Mouse (Mus musculus): ENCODE results near the gene Caln1. TPM values are rescaled to one million over a fixed set of nuclear protein-coding genes. Genes with fewer than 3 reads are reported as not detected.

Caln1 gene
- polyA plus RNA-seq, 1 experiment from 2014 or later, result 32.7 TPM

DNA sequence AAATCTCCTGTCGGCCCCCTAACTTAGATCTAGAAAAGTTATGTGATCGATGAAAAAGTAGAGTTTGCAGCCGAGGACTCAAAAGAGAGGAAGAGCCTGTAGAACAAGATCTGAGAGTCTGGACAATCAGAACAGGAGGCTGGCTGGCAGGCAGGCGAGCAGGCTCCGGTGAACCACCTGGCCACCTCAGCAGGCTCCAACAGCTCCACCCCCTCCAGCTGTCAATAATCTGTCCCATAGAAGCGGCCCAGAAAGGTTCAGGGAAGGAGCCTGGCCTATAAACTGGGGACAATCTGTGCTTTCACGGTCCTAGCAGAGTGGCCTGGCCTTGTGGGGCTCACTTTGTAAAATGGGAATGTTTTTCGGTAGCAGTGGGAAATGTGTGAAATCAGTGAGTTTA is 501.8 kb downstream of the Caln1 start:
- H3K4me1 ChIP-seq (ENCODE audit: control insufficient read depth, insufficient read depth, low read length), result no peaks in the 10 kb centered on the region
- H3K4me3 ChIP-seq (ENCODE audit: low read depth, low read length), result no peak overlapping the region
- no peaks in the 10 kb centered on the region for H3K9me3 ChIP-seq (replicated peaks; ENCODE audit: control insufficient read depth, low read length, poor library complexity, severe bottlenecking)
- H3K4me2 ChIP-seq (ENCODE audit: low read length), result no peak overlapping the region
- no peak overlapping the region for H3K9ac ChIP-seq (ENCODE audit: low read depth, low read length)
- 71% methylated on average over 8 of the region's 8 CpGs for WGBS
- H3K36me3 ChIP-seq (ENCODE audit: control insufficient read depth, insufficient read depth, low read length), result no peaks in the 10 kb centered on the region
- H3K27me3 ChIP-seq (ENCODE audit: control insufficient read depth, insufficient read depth, low read depth, low read length), result no peaks in the 10 kb centered on the region
- no peak for ATAC-seq
- H3K27ac ChIP-seq (ENCODE audit: low read length), result no peak overlapping the region

DNA sequence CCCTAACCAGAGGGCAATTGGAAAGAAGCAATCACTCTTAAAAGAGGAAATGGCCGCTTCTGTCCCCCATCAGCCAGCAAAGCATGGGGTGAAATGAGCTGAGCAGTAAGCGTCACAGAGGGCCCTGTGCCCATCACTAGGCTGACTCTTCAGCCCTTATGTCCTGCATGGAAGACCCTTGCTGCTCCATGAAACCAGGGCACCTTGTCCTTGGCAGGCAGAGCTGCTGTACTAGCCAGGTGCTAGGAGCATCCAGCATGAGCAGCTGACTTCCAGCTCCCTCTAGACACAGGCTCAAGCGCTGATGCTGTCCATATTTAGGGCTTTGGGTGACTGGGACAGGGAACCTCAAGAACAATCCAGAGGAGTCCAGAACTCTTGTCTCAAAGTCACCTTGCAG is 506.1 kb downstream of the Caln1 start:
- Histone ChIP-seq H3K27ac (ENCODE audit: low read length) (no peak overlapping the region), H3K4me2 (ENCODE audit: low read length) (no peak overlapping the region), H3K4me1 (ENCODE audit: control insufficient read depth, insufficient read depth, low read length) (no peaks in the 10 kb centered on the region), H3K27me3 (ENCODE audit: control insufficient read depth, insufficient read depth, low read depth, low read length) (no peaks in the 10 kb centered on the region), H3K4me3 (ENCODE audit: low read depth, low read length) (no peak overlapping the region), H3K9ac (ENCODE audit: low read depth, low read length) (no peak overlapping the region), H3K9me3 (replicated peaks; ENCODE audit: control insufficient read depth, low read length, poor library complexity, severe bottlenecking) (no peaks in the 10 kb centered on the region), H3K36me3 (ENCODE audit: control insufficient read depth, insufficient read depth, low read length) (no peaks in the 10 kb centered on the region)
- ATAC-seq, result no peak
- 89% methylated on average over 3 of the region's 3 CpGs for WGBS

DNA sequence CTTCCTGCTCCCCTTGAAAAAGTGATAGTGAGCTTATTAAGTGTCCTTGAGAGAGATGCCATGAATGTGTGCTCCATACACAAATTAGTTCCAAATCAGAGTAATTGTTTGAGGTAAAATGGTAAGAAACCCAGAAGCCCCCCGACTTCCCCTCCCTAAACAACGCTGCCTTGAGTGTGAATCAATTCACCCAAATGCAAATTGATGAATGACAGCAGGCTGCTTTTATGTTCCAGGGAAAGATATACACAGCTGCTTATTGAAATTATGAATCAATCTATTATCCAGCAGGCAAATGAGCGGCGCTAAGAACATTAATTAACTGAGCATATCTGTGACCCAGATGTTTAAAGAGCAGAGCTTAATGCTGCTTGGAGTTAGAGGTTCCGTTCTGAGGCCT is 511.1 kb downstream of the Caln1 start:
- no peak overlapping the region for H3K4me3 ChIP-seq (ENCODE audit: low read depth, low read length)
- no peaks in the 10 kb centered on the region for H3K9me3 ChIP-seq (replicated peaks; ENCODE audit: control insufficient read depth, low read length, poor library complexity, severe bottlenecking)
- no peaks in the 10 kb centered on the region for H3K36me3 ChIP-seq (ENCODE audit: control insufficient read depth, insufficient read depth, low read length)
- no peak overlapping the region for H3K9ac ChIP-seq (ENCODE audit: low read depth, low read length)
- H3K4me2 ChIP-seq (ENCODE audit: low read length), result no peak overlapping the region
- ATAC-seq, result no peak
- H3K27ac ChIP-seq (ENCODE audit: low read length), result no peak overlapping the region
- H3K27me3 ChIP-seq (ENCODE audit: control insufficient read depth, insufficient read depth, low read depth, low read length), result no peaks in the 10 kb centered on the region
- WGBS, result 68% methylated on average over 5 of the region's 5 CpGs
- H3K4me1 ChIP-seq (ENCODE audit: control insufficient read depth, insufficient read depth, low read length), result no peaks in the 10 kb centered on the region

DNA sequence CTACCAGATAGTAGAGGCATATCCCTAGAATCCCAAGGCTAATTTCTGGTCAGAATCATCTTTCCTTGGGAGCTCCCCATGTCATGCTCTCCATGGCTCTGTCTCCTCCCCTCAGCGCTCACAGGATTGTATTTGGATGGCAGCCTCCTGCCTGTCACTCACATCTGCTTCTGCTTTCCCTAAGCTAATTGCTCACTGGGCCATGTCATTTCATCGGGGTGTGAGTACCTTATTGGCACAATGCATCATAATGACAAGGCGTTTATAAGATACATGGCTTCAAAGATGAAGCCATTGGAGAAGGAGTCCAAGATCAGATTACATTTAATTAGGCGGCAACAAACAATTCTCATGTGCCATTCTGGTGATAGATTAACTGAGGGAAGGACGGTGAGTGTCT is 522.5 kb downstream of the Caln1 start:
- no peaks in the 10 kb centered on the region; the same call in 1 of the 2 replicates for H3K9me3 ChIP-seq (replicated peaks; ENCODE audit: control insufficient read depth, low read length, poor library complexity, severe bottlenecking)
- ATAC-seq, result no peak
- H3K27me3 ChIP-seq (ENCODE audit: control insufficient read depth, insufficient read depth, low read depth, low read length), result no peaks in the 10 kb centered on the region
- no peak overlapping the region for H3K9ac ChIP-seq (ENCODE audit: low read depth, low read length)
- no peak overlapping the region for H3K27ac ChIP-seq (ENCODE audit: low read length)
- H3K4me3 ChIP-seq (ENCODE audit: low read depth, low read length), result no peak overlapping the region
- no peaks in the 10 kb centered on the region for H3K36me3 ChIP-seq (ENCODE audit: control insufficient read depth, insufficient read depth, low read length)
- no peak overlapping the region for H3K4me2 ChIP-seq (ENCODE audit: low read length)
- no peaks in the 10 kb centered on the region for H3K4me1 ChIP-seq (ENCODE audit: control insufficient read depth, insufficient read depth, low read length)
- WGBS, result 75% methylated on average over 5 of the region's 5 CpGs

DNA sequence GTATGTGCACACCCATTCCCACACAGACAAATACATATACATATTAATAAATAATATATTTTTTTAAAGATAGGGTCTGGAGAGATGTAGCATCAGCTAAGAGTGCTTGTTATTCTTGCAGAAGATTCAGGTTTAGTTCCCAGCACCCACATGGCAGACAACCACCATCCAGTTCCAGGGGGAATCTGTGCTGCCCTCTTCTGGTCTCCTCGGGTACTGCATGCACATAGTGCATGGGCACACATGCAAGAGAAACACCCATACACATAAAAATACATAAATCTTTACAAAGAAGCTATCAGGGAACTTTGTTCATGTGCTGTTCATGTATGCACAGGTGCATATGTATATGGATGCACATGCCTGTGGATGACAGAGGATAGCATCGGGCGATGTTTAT is 526.7 kb downstream of the Caln1 start:
- Histone ChIP-seq H3K4me1 (ENCODE audit: control insufficient read depth, insufficient read depth, low read length) (no peaks in the 10 kb centered on the region), H3K27me3 (ENCODE audit: control insufficient read depth, insufficient read depth, low read depth, low read length) (no peaks in the 10 kb centered on the region), H3K36me3 (ENCODE audit: control insufficient read depth, insufficient read depth, low read length) (no peaks in the 10 kb centered on the region), H3K4me3 (ENCODE audit: low read depth, low read length) (no peak overlapping the region), H3K9me3 (replicated peaks; ENCODE audit: control insufficient read depth, low read length, poor library complexity, severe bottlenecking) (no peaks in the 10 kb centered on the region; the same call in 1 of the 2 replicates), H3K9ac (ENCODE audit: low read depth, low read length) (no peak overlapping the region), H3K27ac (ENCODE audit: low read length) (no peak overlapping the region), H3K4me2 (ENCODE audit: low read length) (no peak overlapping the region)
- 96% methylated on average over 3 of the region's 3 CpGs for WGBS
- no peak for ATAC-seq

Other genes starting within 250 kb of the Caln1 start
- 20.2 and 21.4 TPM in 2 replicates for gene Kctd7, start 224.6 kb upstream of the Caln1 start, polyA plus RNA-seq (2015; fragmentation: Nextera tagmentation; extraction: Ambion mirVana)
- gene Rabgef1, start 197.7 kb upstream of the Caln1 start, polyA plus RNA-seq (2015; fragmentation: Nextera tagmentation; extraction: Ambion mirVana), result 46.7 and 48.7 TPM in 2 replicates
- gene Tmem248, start 152.4 kb upstream of the Caln1 start, polyA plus RNA-seq (2015; fragmentation: Nextera tagmentation; extraction: Ambion mirVana), result 24.6 and 25.6 TPM in 2 replicates
- 52.9 and 54.6 TPM in 2 replicates for gene Sbds, start 113.9 kb upstream of the Caln1 start, polyA plus RNA-seq (2015; fragmentation: Nextera tagmentation; extraction: Ambion mirVana)
- gene Tyw1, start 113.8 kb upstream of the Caln1 start, polyA plus RNA-seq (2015; fragmentation: Nextera tagmentation; extraction: Ambion mirVana), result 20.2 and 23.0 TPM in 2 replicates
- gene A330070K13Rik, start 15.2 kb downstream of the Caln1 start, polyA plus RNA-seq (2015; fragmentation: Nextera tagmentation; extraction: Ambion mirVana), result not detected in 2 replicates